Mouse (Mus musculus) spleen, postnatal 10 days (tissue): ENCODE data around the gene Snx9.

Source experiments
- DNase-seq, 2 experiments: peaks; one replicate each; pipeline ENCODE4 v3.0.0; 2021 to 2022; ENCODE audit warnings: low spot score in 2 of 2

The Snx9 gene

DNA sequence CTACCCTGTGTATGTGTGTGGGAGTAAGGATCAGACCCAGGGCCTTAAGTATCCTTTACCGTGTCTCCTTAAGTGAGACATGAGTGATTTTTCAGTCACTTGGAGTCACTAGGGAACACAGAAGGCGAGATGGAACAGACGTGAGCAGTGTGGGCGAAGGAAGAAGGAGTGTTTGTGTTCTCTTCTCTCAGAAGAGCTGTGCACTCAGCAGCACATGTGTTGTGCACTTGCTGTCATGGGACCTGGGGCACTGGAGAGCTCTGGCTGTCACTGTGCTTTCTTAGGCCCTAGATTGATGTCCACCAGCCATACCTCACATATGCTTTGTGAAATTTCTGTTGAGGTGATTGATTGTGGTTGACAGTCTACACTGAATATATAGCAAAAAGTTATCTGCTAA is 37.7 kb downstream of the Snx9 start:
- DNase-seq, result no peak

DNA sequence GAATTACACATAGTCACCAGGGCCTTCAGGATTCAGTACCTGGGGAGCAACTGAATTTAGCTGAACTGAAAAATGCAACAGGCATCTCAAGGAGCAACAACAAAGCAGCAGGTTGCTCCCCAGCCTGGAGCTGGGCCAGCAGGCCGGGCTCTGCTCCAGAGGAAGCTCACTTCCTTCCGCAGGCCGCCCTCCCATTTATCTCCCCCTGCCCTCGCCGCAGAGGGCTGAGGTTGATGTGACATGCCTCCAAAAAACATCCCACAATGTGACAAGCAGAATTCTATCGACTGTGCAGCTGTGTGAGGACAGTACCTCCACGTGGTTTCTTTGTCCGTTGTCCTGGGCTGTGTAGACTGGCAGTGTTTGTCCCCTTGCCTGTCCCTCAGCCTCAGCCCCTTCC is 44.3 kb downstream of the Snx9 start:
- peak in 1 of 2 experiments; percentile 53 for DNase-seq

DNA sequence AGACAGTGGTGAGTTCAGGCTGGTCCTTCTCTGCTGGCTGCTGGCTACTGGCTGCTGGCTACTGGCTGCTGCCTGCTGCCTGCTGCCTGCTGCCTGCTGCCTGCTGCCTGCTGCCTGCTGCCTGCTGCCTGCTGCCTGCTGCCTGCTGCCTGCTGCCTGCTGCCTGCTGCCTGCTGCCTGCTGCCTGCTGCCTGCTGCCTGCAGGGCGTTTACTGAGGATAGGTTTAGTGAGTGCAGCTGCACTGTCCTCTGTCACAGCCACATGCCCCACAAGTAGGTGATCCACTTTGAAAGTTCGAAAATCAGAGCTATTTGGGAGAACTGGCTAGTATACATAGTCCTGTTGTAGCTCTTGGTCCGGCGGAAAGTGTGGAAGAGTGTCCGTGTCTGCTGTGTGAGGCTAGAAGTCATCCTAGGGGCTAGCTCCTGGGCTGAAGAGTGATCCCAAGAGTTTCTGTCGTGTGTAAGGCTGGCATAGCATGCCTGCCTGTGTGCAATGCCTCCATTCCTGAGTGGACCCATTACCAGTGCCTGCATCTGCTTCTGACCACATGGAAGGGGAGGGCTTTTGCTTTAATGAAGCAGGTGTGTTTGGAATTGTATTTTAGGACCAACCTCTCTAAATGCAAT is 45.2 kb downstream of the Snx9 start:
- peak in 1 of 2 experiments; percentile 16 for DNase-seq

DNA sequence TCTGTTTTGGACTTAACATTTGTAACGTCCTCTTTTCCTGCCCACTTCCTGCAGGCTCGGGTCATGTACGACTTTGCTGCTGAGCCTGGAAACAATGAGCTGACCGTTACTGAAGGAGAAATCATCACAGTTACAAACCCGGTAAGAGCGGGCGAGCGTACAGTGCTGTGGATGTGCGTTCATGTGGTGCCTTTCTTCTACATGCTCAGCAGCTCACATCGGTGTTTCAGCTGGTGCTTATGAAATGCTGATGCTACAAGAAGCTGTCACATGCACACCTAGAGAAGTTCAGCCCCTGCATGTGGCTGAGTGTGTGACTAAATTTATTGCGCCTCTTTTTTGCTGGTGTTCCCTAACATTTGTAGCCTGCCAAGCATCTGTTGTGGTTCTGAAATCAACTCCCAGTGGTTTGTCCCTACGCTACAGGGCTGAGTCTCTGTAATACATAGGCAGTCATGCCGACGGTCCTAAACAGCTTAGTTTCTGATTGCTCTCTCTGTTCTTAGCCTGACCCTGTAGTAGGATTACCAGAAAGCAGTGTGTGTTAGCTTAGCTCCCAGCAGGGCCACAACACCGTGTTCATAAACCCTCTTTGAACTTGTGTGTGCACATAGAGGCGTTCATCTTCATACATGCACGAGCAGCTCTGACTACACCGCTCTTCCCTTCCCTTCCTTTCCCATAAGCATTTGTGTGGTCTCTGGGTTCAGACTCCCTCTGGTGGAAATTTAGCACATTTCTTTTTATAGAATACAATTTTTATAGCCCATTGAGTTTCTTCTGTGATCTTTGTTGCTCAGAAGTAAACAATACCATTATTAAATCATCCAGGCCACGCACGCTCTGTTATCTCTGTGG is 46.0 kb downstream of the Snx9 start:
- no peak for DNase-seq

DNA sequence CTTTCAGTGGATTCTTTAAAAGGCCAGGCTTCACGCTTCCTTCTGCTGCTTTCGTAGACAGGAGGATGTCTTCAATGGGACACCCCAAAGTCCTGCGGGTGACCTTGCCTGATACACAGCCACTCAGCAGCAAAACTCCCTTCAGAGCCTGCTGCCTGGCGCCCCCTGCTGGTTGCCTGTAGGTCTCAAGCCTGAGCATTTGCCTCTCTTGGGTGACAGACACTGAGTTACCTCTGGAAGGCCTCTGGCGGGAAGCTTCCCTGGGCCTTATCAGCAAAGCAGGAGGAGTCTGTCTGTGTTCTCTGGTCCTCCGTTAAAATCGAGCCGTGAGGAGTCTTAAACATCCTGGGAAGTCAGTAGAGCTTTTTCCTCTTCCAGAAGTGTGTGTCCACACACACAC is 49.3 kb downstream of the Snx9 start:
- DNase-seq, result peak; percentile 75 to 92

DNA sequence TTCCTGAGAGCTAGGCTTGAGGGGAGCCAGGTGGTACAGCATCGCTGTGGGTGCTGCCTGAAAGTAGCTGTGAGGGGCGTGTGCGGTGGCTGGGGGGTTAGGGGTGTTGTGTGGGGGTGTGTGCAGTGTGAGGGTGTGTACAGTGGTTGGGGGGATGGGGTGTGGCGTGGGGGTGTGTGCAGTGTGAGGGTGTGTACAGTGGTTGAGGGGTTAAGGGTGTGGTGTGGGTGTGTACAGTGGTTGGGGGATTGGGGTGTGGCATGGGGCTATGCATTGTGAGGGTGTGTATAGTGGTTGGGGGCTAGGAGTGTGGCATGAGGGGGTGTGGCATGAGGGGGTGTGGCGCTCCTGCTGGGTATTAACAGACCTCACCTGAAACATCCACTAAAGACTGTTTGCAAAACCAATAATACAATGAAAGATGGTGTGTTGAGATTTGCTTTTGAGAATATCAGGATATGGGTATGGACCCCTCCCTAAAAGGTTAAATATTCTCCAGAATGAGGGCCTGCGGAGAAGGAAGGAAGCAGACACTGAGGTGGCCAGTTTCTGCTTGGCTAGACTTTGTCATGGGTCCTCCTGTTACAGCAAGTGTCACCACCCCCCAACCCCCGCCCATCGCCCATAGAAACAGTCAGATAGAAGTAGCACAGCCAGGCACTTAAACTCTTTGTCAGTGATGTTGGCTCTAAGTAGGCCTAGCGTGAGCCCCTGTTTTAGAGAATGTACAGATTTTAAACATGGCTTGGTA is 51.0 kb downstream of the Snx9 start:
- DNase-seq, result no peak

DNA sequence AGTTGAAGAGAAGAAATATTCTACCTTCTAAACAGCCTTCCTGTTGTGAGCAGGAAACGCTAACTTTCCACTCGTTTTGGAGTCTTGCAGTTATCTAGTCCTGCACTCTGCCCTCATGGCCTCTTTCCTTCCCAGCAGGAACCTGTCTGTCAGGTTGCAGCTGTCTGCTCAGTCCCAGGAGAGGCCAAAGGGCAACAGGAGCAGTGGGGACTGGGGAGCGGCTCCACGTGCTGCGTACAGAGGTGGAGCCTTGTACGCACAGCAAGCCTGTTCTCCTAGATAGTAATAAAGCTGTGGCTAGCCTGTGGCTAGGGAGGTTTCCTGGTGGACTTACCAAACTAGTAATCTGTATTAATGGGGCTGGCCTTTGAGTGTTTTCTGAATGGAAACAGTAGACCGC is 52.0 kb downstream of the Snx9 start:
- no peak for DNase-seq

DNA sequence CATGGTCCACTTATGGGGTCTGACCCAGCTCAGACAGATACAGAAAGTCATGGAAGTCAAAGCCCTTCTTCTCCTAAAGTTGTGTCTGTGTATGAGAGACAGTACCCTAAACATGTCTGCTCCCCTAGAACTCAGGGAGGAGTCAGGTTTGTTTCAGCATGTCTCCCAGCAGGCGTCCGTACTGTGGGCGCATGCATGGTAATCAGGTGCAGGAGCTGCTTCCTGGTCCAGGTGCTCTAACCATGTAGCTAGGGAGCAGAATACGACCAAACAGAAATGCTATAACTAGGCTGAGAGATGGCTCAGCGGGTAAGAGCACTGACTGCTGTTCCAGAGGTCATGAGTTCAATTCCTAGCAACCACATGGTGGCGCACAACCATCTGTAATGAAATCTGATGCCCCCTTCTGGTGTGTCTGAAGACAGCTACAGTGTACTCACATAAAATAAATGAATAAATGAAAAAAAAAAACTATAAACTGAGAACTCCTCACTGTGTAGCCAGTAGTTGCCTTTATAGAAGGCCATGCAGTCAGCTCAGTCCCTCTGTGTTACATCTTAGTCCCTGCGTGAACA is 52.5 kb downstream of the Snx9 start:
- DNase-seq, result no peak

DNA sequence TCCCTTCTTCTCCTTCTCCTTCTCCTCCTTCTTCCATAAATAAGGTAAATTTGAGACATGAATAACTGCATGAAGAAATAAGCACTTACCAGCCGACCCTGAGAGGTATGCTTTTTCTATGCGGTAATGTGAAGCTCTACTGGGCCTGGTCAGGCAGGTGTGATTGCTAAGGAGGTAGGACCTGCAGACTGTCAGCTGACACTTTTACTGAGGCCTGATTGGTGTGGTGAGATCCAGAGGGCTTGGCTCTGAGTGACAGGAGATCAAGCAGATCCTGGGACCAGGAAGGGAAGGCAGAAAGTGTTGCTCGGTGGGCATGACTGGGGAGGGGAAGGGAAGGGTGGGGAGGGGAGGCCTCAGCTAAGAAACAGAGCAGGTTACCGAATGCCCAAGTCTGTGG is 54.9 kb downstream of the Snx9 start:
- no peak for DNase-seq

DNA sequence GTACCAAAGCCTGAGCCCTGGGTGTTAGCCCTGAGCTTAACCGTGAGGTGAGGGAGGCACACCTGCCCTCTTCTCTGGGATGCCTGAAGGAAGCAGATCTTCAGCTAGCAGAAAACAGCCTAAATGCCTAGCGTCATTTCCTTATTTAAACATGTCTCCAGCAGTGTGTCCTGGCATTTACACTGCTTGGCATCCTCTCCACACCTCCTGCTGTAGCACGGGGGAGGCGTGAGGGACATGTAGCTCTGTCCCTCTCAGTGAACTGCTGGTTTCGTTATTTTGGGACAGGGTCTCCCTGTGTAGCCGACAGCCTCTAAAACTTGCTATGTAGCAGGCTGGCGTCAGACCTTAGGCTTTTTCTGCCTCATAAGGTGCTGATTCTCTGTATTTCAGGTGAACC is 55.5 kb downstream of the Snx9 start:
- DNase-seq, result no peak

DNA sequence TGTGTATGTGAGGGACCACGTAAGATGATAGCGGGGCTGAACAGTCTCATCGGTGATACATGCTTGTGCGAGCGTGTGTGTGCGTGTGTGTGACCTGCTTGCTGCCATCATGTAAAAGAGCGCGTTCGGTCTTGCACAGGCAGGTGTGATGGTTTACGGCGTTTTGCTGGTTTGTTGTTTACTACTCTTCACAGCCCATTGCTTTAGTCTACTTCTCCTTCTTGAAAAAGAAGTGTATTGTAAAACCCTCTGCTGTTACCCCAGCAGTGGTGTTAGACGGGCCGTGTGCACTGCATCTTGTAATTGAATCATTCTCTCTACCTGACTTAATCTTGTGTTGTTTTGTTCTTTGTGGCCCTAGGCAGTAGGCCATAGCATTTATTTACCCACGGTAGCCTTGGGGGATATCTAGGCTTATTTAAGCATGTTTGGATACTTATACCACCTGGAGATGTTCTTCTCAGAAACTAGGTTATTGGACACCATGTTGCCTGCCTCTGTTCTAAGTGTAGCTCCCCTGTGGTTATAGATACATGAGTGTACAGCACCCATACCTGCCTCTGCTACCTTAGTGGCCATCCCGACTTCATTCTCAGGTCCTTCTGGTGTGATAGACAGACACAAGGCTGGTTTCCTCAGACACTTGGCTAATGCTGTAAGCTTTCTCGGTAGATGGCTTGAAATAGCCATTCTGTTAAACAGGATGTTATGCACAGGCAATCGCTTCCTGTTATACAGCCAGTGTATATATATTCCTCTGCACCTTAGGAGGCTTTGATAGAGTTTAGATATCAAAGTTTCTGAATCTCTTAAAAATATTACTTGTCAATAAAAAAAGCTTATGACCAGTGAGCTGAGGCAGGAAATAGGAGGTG is 56.4 kb downstream of the Snx9 start:
- peak in 1 of 2 experiments; percentile 48 for DNase-seq

DNA sequence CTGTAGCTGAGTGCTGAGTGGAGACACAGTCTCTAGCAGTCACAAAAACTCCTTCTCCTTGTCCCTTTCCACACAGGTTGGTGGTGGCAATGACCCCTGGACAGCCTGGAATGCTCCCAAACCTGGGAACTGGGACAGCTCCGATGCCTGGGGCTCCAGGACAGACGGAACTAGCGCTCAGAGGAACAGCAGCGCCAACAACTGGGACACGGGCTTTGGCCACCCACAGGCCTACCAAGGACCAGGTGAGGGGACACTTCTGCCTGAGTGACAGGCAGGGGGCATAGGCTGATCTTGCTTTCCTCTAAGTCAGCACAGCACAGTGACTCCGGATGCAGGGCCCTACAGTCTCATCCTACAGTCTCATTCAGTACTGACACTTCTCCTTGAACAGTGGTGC is 58.1 kb downstream of the Snx9 start:
- no peak for DNase-seq

DNA sequence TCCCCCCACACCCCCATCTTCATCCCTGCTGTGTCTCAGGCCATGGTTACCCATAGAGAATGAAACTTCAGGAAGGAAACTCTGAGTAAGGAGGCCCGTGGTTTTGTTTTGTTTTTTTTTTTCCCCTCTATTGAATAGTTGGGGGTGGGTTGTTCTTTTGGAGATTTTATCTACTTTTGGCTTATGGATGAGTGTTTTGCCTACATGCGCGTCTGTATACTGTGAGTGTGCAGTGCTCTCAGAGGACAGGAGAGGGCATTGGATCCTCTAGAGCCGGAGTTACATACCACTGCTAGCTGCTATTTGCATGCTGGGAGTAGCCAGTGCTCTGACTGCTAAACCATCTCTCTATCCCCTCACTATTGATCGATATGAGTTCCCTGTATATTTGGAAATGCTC is 60.3 kb downstream of the Snx9 start:
- no peak for DNase-seq

DNA sequence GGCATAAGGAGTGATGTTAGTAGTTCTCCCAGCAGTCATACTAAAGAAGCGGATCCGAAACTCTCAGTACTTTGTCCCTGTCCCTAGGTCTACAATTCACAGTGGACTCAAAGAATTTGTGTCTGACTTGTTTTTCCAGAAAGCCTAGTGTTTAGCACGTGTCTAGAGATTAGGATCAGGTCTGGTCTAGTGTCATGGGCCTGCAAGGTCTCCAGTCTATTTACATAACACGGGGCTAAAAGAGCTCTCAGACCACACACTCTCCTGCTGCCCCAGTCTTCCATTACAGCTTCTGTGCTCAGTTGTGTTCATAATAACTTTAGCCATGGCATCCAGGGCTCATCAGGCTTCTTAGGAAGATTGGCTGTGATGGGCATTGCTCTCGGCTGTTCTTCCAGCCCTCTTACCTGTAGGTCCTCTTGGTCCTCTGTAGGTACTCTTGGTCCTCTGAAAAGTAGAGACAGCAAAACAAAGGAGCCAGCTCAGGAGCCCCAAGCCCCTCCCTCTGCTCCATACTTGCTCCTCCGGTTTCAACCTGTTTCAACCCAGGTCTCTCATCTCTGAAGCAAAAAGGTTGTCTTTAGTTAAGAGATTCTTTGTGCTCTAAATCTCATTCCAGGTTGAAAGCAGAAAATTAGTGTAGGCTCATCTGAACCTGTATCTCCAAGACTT is 62.6 kb downstream of the Snx9 start:
- DNase-seq, result no peak

DNA sequence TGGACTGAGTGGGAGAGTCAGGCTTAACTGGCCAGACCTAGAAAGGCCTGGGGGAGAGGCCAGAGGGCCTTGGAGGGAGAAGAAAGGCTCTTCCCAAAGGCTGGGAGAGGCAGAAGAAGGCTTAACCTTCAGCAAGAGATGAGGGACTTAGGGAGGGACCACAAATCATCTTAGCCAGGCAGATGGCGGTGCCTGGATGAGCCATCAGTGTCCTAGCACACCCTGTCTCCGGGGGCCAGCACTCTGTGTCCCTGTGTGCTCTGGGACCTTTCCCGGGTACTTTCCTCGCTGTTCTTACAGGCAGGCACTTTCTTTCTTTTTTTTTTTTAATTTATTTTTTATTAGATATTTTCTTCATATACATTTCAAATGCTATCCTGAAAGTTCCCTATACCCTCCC is 68.6 kb downstream of the Snx9 start:
- DNase-seq, result no peak

DNA sequence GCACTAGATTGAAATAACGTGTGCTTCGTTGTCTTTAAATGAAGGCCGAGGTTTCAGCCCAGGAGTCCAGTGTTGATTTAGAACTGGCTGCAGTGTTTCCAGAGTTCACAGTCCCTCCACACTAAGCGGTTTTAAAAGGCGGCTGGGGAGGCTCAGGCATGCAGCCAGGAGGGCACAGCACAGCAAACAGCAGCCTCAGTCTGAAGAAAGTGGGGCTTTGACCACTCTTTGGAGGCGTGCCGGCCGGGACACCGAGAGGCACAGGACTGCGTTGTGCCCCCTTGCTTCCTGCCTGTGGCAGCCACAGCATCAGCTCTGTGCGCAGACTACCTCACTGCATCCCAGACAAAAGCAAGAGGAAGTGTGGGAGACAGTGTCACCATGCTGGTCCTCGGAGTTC is 70.5 kb downstream of the Snx9 start:
- no peak for DNase-seq

DNA sequence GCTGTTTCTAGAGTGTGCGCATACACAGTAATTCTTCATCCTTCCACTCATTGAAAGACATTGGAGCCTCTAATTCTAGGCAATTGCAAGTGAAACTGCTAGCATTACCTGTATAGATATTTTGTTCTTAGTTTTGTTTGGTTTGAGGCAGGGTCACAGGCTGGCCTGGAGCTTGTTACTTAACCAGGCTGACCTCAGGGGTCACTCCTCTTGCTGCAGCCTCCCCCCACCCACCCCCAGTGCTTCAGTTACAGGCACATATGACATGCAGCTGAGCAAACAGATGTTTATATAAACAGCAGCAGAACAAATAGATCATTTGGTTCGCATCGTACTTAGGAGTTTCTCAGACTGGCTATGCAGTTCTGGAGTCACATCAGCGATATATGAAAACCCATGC is 71.7 kb downstream of the Snx9 start:
- no peak for DNase-seq

DNA sequence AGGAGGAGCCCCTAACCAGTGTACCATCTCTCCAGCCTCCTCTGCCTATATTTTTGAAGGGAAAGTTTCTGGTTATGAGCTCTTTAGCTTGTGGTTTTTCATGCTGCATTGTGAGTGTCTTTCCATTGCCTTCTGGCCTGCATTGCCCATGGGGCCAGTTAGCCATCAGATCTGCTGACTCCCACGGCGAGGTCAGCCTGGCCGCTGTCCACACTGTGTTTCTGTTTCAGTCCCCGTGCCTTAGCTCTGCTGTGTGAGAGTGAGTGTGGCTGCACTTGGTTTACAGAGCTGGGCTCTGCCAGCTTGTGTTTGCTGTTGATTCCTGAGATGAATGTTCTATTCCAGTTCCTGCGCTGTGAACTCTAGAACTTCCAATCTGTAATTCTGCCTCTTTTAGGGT is 73.1 kb downstream of the Snx9 start:
- DNase-seq, result no peak

DNA sequence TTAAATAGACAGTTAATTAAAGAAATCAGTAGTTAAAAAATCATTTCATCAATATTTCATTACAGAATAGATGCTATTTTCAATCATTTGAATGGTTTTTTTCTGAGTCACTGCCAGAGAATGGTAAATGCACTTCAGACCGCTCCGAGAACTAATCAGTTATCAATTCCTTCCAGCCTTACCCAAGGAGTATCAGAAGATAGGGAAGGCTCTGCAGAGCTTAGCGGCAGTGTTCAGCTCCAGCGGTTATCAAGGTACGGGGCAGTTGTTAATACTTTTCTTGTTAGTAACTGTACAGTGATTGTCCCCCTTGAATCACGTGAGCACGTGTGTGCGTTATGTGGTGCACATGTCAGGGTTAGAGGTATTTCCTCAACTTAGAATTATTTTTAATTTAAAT is 80.8 kb downstream of the Snx9 start:
- DNase-seq, result no peak

DNA sequence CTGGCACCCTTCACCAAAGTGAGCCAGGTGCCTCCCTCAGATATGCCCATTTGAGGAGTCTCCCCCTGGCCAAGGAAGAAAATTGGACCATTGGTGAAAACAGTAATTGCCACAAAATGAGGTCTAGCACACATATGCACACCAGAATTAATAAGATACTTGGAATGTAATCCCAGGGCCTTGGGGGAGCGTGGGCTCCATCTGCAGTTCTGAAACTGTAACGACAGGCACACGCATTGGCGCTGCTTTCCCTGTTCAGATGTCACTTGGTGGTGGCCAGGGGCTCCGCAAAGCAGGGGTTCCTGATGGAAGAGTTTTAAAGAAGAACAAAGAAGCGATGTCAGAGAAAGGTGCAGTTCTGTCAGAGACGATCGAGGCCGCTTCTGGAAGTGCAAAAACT is 82.2 kb downstream of the Snx9 start:
- no peak for DNase-seq

DNA sequence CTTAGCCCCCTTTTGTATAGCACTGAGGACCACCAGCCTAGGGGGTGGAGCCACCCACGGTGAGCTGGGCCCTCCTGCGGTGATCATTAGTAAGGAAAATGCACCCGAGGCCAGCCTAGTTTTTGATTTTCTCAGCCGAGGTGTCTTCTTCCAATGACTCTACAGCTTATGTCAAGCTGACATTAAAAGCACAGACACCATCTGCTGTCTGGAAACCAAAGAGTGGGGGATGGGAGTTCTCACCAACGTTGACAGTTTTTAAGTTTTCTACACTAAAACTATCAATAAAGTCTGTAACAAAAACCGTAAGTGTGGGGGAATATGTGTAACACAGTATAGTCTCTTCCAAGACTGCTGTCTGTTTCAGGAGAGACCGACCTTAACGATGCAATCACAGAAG is 83.1 kb downstream of the Snx9 start:
- DNase-seq, result no peak
